Mouse (Mus musculus): ENCODE data around the gene Lzts3.

DNA sequence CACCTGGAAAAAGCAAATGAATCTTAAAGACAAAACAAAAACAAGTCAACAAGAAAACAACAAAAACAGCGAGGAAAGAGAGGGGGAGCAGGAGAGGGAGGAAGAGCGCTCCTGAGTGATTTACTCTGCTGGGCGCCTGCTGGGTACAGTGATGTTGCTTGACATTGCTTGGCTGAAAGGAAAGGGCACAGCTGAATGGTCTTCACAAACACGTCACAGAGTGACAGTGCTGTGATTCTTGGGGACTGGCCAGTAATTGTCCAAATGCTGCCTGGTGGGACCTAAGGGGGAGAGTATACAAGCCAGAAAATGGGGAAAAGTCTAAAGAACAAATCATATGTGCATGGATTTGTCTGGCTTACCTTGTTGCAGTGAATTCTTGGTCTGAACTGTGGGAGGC lies 40.4 kb downstream of the Lzts3 start:
- TF ChIP-seq TAL1 (IDR thresholded peaks at IDR 0.05; ENCODE audit: low read length) (no peak), GATA1 (IDR thresholded peaks at IDR 0.05; ENCODE audit: low read length) (no peak)
